Mouse (Mus musculus) heart, adult 2 months (tissue): Measurements from ENCODE around the gene Ms4a6b.

Experiments used
- CTCF ChIP-seq: fragments of 200-600 bp; IDR thresholded peaks from 2 replicates; pipeline ENCODE4 v1.8.1; 2022; ENCODE audit warnings: antibody characterized with exemption, mild to moderate bottlenecking, moderate library complexity
- EP300 ChIP-seq: fragments of 200-500 bp; IDR thresholded peaks from 2 replicates; pipeline ENCODE4 v1.6.1; 2011; ENCODE audit warnings: low read depth, low read length, control low read depth; ENCODE audit not compliant: insufficient read depth

GRCm38 (mm10) chr19:11537336-11537735, 21.0 kb downstream of the Ms4a6b start:
- TF ChIP-seq CTCF (no peak), EP300 (no peak)
